Comparison of ENCODE assay signal across 8 mouse cellular contexts in the genomic region with DNA sequence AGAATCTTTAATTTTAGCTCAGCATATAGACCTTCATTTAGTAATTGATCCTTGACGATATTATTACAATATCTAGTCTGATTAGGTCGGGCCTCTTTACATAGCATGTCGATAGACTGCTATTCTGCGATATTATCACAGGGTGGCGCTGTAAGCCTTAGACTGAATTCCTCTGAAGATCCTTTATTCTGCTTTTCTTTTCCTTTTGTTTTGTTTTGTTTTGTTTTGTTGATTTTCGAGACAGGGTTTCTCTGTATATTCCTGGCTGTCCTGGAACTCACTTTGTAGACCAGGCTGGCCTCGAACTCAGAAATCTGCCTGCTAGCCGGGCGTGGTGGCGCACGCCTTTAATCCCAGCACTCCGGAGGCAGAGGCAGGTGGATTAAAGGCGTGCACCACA. TPM values are rescaled to one million over a fixed set of nuclear protein-coding genes. Genes with fewer than 3 reads are reported as not detected.
DNase-seq lines count a peak whose midpoint lies in the region; ATAC-seq and TF ChIP-seq lines count a peak whose summit lies in the region.
"Not testable (repeated sequence)": the region's sequence is repeated elsewhere in the genome, so short reads cannot be mapped to it uniquely, and the experiment has no call there.

No protein-coding gene starts in this region.

- not testable (repeated sequence) for ATAC-seq in G1E (ENCODE audit: extremely low read depth, insufficient number of reproducible peaks, low FRiP score, poor library complexity, severe bottlenecking); forebrain, embryonic 12.5 days (ENCODE audit: low FRiP score); kidney, postnatal 0 days (replicated peaks; ENCODE audit: low FRiP score, low read depth); liver, postnatal 0 days; midbrain, postnatal 0 days (ENCODE audit: low FRiP score)
- peak; percentile 42 to 70; a peak in 2 of 4 replicates for ATAC-seq in hematopoietic stem cell, adult 5-6 weeks (replicated peaks in 1 of 2; ENCODE audit: insufficient read depth in 1 of 2, low FRiP score in 2 of 2, low TSS enrichment in 1 of 2, low read depth in 1 of 2, poor library complexity in 2 of 2, severe bottlenecking in 2 of 2)

- TF ChIP-seq EP300 in liver, postnatal 0 days (IDR thresholded peaks at IDR 0.05; ENCODE audit: low read depth), result not testable (repeated sequence)

- H3K9ac ChIP-seq in forebrain, embryonic 12.5 days; kidney, postnatal 0 days (ENCODE audit: low read depth, low read length); liver, postnatal 0 days (replicated peaks); midbrain, postnatal 0 days (replicated peaks; ENCODE audit: low read length, poor library complexity, severe bottlenecking): not testable (repeated sequence)

- not testable (repeated sequence) for H3K36me3 ChIP-seq in G1E (replicated peaks); forebrain, embryonic 12.5 days (replicated peaks); kidney, postnatal 0 days (ENCODE audit: insufficient read depth, low read length); liver, postnatal 0 days (replicated peaks; ENCODE audit: insufficient read depth, low read length); midbrain, postnatal 0 days (ENCODE audit: insufficient read depth, low read length); testis, adult 2 months (ENCODE audit: control insufficient read depth, insufficient read depth, low read length)

- not testable (repeated sequence) for H3K27ac ChIP-seq in cerebellum, adult 2 months (ENCODE audit: insufficient read depth, low read length); forebrain, embryonic 12.5 days; kidney, postnatal 0 days; liver, postnatal 0 days (ENCODE audit: low read depth); midbrain, postnatal 0 days (ENCODE audit: low read depth, low read length); testis, adult 2 months (ENCODE audit: control insufficient read depth, insufficient read depth, low read depth, low read length)

- DNase-seq in G1E (ENCODE audit: low spot score), result peak; percentile 60
- DNase-seq in cerebellum, adult 2 months, result peak; percentile 50 to 54
- DNase-seq in kidney, postnatal 0 days (ENCODE audit: low spot score), result peak; percentile 92
- not testable (repeated sequence) for DNase-seq in liver, postnatal 0 days
- DNase-seq in midbrain, postnatal 0 days (ENCODE audit: low spot score), result peak; percentile 81

- not testable (repeated sequence) for TF ChIP-seq POLR2A in cerebellum, adult 2 months (IDR thresholded peaks at IDR 0.05; ENCODE audit: borderline replicate concordance, insufficient read depth, low read length); testis, adult 2 months (IDR thresholded peaks at IDR 0.05; ENCODE audit: control insufficient read depth, low read depth, low read length)

- H3K4me2 ChIP-seq in forebrain, embryonic 12.5 days, result peak overlapping the region; percentile 34
- peak overlapping the region; percentile 38 for H3K4me2 ChIP-seq in kidney, postnatal 0 days (ENCODE audit: low read length)
- peak overlapping the region; percentile 61 for H3K4me2 ChIP-seq in liver, postnatal 0 days (ENCODE audit: low read depth, low read length)
- not testable (repeated sequence) for H3K4me2 ChIP-seq in midbrain, postnatal 0 days (ENCODE audit: low read depth, low read length, poor library complexity, severe bottlenecking)

- peaks cover 19% of the 10 kb centered on the region for H3K4me1 ChIP-seq in G1E (ENCODE audit: insufficient read depth, low read depth, low read length)
- H3K4me1 ChIP-seq in cerebellum, adult 2 months (ENCODE audit: control insufficient read depth, insufficient read depth, low read length); kidney, postnatal 0 days (replicated peaks; ENCODE audit: insufficient read depth, low read length); liver, postnatal 0 days (ENCODE audit: insufficient read depth); midbrain, postnatal 0 days (ENCODE audit: insufficient read depth, low read length); testis, adult 2 months (ENCODE audit: control insufficient read depth, insufficient read depth, low read length): not testable (repeated sequence)
- H3K4me1 ChIP-seq in forebrain, embryonic 12.5 days, result peaks cover 14% of the 10 kb centered on the region

- peaks cover 34% of the 10 kb centered on the region for H3K27me3 ChIP-seq in G1E (ENCODE audit: insufficient read depth, low read length)
- not testable (repeated sequence) for H3K27me3 ChIP-seq in cerebellum, adult 2 months (ENCODE audit: control insufficient read depth, insufficient read depth, low read length); kidney, postnatal 0 days (ENCODE audit: insufficient read depth, low read length); liver, postnatal 0 days (ENCODE audit: insufficient read depth, low read length); midbrain, postnatal 0 days (ENCODE audit: insufficient read depth, low read length); testis, adult 2 months (ENCODE audit: control insufficient read depth, insufficient read depth, low read length)
- H3K27me3 ChIP-seq in forebrain, embryonic 12.5 days, result peaks cover 23% of the 10 kb centered on the region

- 4% methylated on average over 13 of the region's 13 CpGs for WGBS in cerebellum, adult 2 months
- WGBS in forebrain, embryonic 12.5 days, result 13% methylated on average over 13 of the region's 13 CpGs
- WGBS in kidney, postnatal 0 days, result 20% methylated on average over 13 of the region's 13 CpGs
- WGBS in liver, postnatal 0 days (ENCODE audit: insufficient replicate concordance), result 25% methylated on average over 13 of the region's 13 CpGs
- WGBS in midbrain, postnatal 0 days, result 10% methylated on average over 13 of the region's 13 CpGs

- peak; percentile 53 for TF ChIP-seq CTCF in G1E (IDR thresholded peaks at IDR 0.05; ENCODE audit: low read depth, low read length)
- TF ChIP-seq CTCF in cerebellum, adult 2 months (IDR thresholded peaks at IDR 0.05; ENCODE audit: borderline replicate concordance, insufficient read depth, low read depth, low read length), result peak; percentile 17; the same call in 1 of the 2 replicates
- TF ChIP-seq CTCF in kidney, postnatal 0 days (IDR thresholded peaks at IDR 0.05; ENCODE audit: low read depth), result peak; percentile 90
- TF ChIP-seq CTCF in liver, postnatal 0 days (IDR thresholded peaks at IDR 0.05; ENCODE audit: low read depth), result peak; percentile 91
- peak; percentile 84 for TF ChIP-seq CTCF in midbrain, postnatal 0 days (IDR thresholded peaks at IDR 0.05)
- TF ChIP-seq CTCF in testis, adult 2 months (IDR thresholded peaks at IDR 0.05; ENCODE audit: control insufficient read depth, insufficient read depth, insufficient replicate concordance, low read depth, low read length), result peak; percentile 19; the same call in 1 of the 2 replicates

- not testable (repeated sequence) for H3K4me3 ChIP-seq in G1E (ENCODE audit: low read depth, low read length); kidney, postnatal 0 days (replicated peaks; ENCODE audit: low read depth, low read length); midbrain, postnatal 0 days (ENCODE audit: low read depth, low read length); testis, adult 2 months (ENCODE audit: control insufficient read depth, low read depth, low read length)
- peak overlapping the region; percentile 51 for H3K4me3 ChIP-seq in cerebellum, adult 2 months (replicated peaks; ENCODE audit: insufficient read depth, low read depth, low read length)
- H3K4me3 ChIP-seq in forebrain, embryonic 12.5 days (replicated peaks), result 0 out of 2 replicates have a peak overlapping the region, but pooled peaks have one; percentile 7
- H3K4me3 ChIP-seq in liver, postnatal 0 days (ENCODE audit: low read depth, low read length), result peak overlapping the region; percentile 31; the same call in 1 of the 2 replicates

- H3K9me3 ChIP-seq in G1E (replicated peaks); forebrain, embryonic 12.5 days; kidney, postnatal 0 days (replicated peaks; ENCODE audit: low read length); liver, postnatal 0 days (ENCODE audit: low read length); midbrain, postnatal 0 days (ENCODE audit: low read length): not testable (repeated sequence)

RNA-seq across cellular contexts. Expression of gene Zfp747, which starts 13.4 kb away (rescaled TPM):
- total RNA-seq in G1E (2014; fragmentation: Nextera tagmentation), result 7.8 and 9.3 TPM in 2 replicates
- 12.9 and 14.2 TPM in 2 replicates for total RNA-seq in G1E (2017)
- 5.5 and 6.2 TPM in 2 replicates for polyA plus RNA-seq in G1E (2012)
- polyA plus RNA-seq in cerebellum, adult 2 months (2012; rRNA removed), result 8.2 and 8.6 TPM in 2 replicates
- polyA plus RNA-seq in forebrain, embryonic 12.5 days (2016; fragmentation: Nextera tagmentation; extraction: Ambion mirVana), result 6.9 and 9.1 TPM in 2 replicates
- total RNA-seq in hematopoietic stem cell, adult 5-6 weeks (2017), result 6.8 TPM in 2 replicates
- polyA plus RNA-seq in kidney, postnatal 0 days (2015; fragmentation: Nextera tagmentation; extraction: Ambion mirVana), result 5.5 and 6.8 TPM in 2 replicates
- 1.5 TPM in 2 replicates for polyA plus RNA-seq in liver, postnatal 0 days (2015; fragmentation: Nextera tagmentation; extraction: Ambion mirVana)
- 8.3 and 8.6 TPM in 2 replicates for total RNA-seq in midbrain, postnatal 0 days (2014; rRNA removed)
- 4.0 and 5.8 TPM in 2 replicates for polyA plus RNA-seq in midbrain, postnatal 0 days (2015; fragmentation: Nextera tagmentation; extraction: Ambion mirVana)
- 1.0 and 1.4 TPM in 2 replicates for polyA plus RNA-seq in testis, adult 2 months (2012; rRNA removed)

RNA-seq across cellular contexts. Expression of gene Zfp768, which starts 17.0 kb away (rescaled TPM):
- total RNA-seq in G1E (2014; fragmentation: Nextera tagmentation) (8.4 and 12.3 TPM in 2 replicates), G1E (2017) (10.9 and 12.3 TPM in 2 replicates)
- 32.3 and 33.6 TPM in 2 replicates for polyA plus RNA-seq in G1E (2012)
- polyA plus RNA-seq in cerebellum, adult 2 months (2012; rRNA removed), result 21.2 TPM in 2 replicates
- 16.3 and 18.4 TPM in 2 replicates for polyA plus RNA-seq in forebrain, embryonic 12.5 days (2016; fragmentation: Nextera tagmentation; extraction: Ambion mirVana)
- 9.1 and 11.1 TPM in 2 replicates for total RNA-seq in hematopoietic stem cell, adult 5-6 weeks (2017)
- 21.2 and 22.2 TPM in 2 replicates for polyA plus RNA-seq in kidney, postnatal 0 days (2015; fragmentation: Nextera tagmentation; extraction: Ambion mirVana)
- 4.8 and 6.4 TPM in 2 replicates for polyA plus RNA-seq in liver, postnatal 0 days (2015; fragmentation: Nextera tagmentation; extraction: Ambion mirVana)
- total RNA-seq in midbrain, postnatal 0 days (2014; rRNA removed), result 47.2 and 56.3 TPM in 2 replicates
- 12.7 and 14.9 TPM in 2 replicates for polyA plus RNA-seq in midbrain, postnatal 0 days (2015; fragmentation: Nextera tagmentation; extraction: Ambion mirVana)
- polyA plus RNA-seq in testis, adult 2 months (2012; rRNA removed), result 42.7 and 45.0 TPM in 2 replicates

RNA-seq across cellular contexts. Expression of gene 9130019O22Rik, which starts 24.5 kb away (rescaled TPM):
- total RNA-seq in G1E (2014; fragmentation: Nextera tagmentation), result 4.5 and 5.0 TPM in 2 replicates
- total RNA-seq in G1E (2017), result 10.2 and 11.2 TPM in 2 replicates
- 1.2 TPM in 2 replicates for polyA plus RNA-seq in G1E (2012)
- 3.9 and 4.4 TPM in 2 replicates for polyA plus RNA-seq in cerebellum, adult 2 months (2012; rRNA removed)
- 5.2 and 5.6 TPM in 2 replicates for polyA plus RNA-seq in forebrain, embryonic 12.5 days (2016; fragmentation: Nextera tagmentation; extraction: Ambion mirVana)
- total RNA-seq in hematopoietic stem cell, adult 5-6 weeks (2017), result 7.4 and 7.8 TPM in 2 replicates
- polyA plus RNA-seq in kidney, postnatal 0 days (2015; fragmentation: Nextera tagmentation; extraction: Ambion mirVana), result 4.8 and 5.6 TPM in 2 replicates
- 0.89 and 1.2 TPM in 2 replicates for polyA plus RNA-seq in liver, postnatal 0 days (2015; fragmentation: Nextera tagmentation; extraction: Ambion mirVana)
- total RNA-seq in midbrain, postnatal 0 days (2014; rRNA removed), result 4.0 and 4.1 TPM in 2 replicates
- 1.4 and 2.0 TPM in 2 replicates for polyA plus RNA-seq in midbrain, postnatal 0 days (2015; fragmentation: Nextera tagmentation; extraction: Ambion mirVana)
- 0.32 and 0.37 TPM in 2 replicates for polyA plus RNA-seq in testis, adult 2 months (2012; rRNA removed)

RNA-seq across cellular contexts. Expression of gene E430018J23Rik, which starts 31.0 kb away (rescaled TPM):
- total RNA-seq in G1E (2014; fragmentation: Nextera tagmentation) (2.2 and 4.2 TPM in 2 replicates), G1E (2017) (7.2 and 7.7 TPM in 2 replicates)
- 6.6 and 7.3 TPM in 2 replicates for polyA plus RNA-seq in G1E (2012)
- polyA plus RNA-seq in cerebellum, adult 2 months (2012; rRNA removed), result 4.8 and 5.9 TPM in 2 replicates
- 5.2 and 5.5 TPM in 2 replicates for polyA plus RNA-seq in forebrain, embryonic 12.5 days (2016; fragmentation: Nextera tagmentation; extraction: Ambion mirVana)
- total RNA-seq in hematopoietic stem cell, adult 5-6 weeks (2017), result 7.4 and 8.1 TPM in 2 replicates
- 6.5 and 7.4 TPM in 2 replicates for polyA plus RNA-seq in kidney, postnatal 0 days (2015; fragmentation: Nextera tagmentation; extraction: Ambion mirVana)
- 1.9 and 2.6 TPM in 2 replicates for polyA plus RNA-seq in liver, postnatal 0 days (2015; fragmentation: Nextera tagmentation; extraction: Ambion mirVana)
- 8.5 and 9.1 TPM in 2 replicates for total RNA-seq in midbrain, postnatal 0 days (2014; rRNA removed)
- polyA plus RNA-seq in midbrain, postnatal 0 days (2015; fragmentation: Nextera tagmentation; extraction: Ambion mirVana), result 1.4 and 1.9 TPM in 2 replicates
- polyA plus RNA-seq in testis, adult 2 months (2012; rRNA removed), result 6.2 and 6.7 TPM in 2 replicates

RNA-seq across cellular contexts. Expression of gene Zfp764, which starts 44.2 kb away (rescaled TPM):
- total RNA-seq in G1E (2014; fragmentation: Nextera tagmentation) (2.7 and 4.4 TPM in 2 replicates), G1E (2017) (4.9 and 5.6 TPM in 2 replicates)
- 0.55 and 0.57 TPM in 2 replicates for polyA plus RNA-seq in G1E (2012)
- 4.0 and 4.3 TPM in 2 replicates for polyA plus RNA-seq in cerebellum, adult 2 months (2012; rRNA removed)
- polyA plus RNA-seq in forebrain, embryonic 12.5 days (2016; fragmentation: Nextera tagmentation; extraction: Ambion mirVana), result 5.3 and 6.4 TPM in 2 replicates
- 13.1 and 13.9 TPM in 2 replicates for total RNA-seq in hematopoietic stem cell, adult 5-6 weeks (2017)
- polyA plus RNA-seq in kidney, postnatal 0 days (2015; fragmentation: Nextera tagmentation; extraction: Ambion mirVana), result 5.6 and 6.7 TPM in 2 replicates
- polyA plus RNA-seq in liver, postnatal 0 days (2015; fragmentation: Nextera tagmentation; extraction: Ambion mirVana), result 0.98 and 1.1 TPM in 2 replicates
- 4.7 and 6.7 TPM in 2 replicates for total RNA-seq in midbrain, postnatal 0 days (2014; rRNA removed)
- polyA plus RNA-seq in midbrain, postnatal 0 days (2015; fragmentation: Nextera tagmentation; extraction: Ambion mirVana), result 2.7 and 3.6 TPM in 2 replicates
- 0.30 and 0.31 TPM in 2 replicates for polyA plus RNA-seq in testis, adult 2 months (2012; rRNA removed)

Comparison
In these comparisons a context has a peak if more than half of its experiments do, and no peak if none do; other contexts are left out.
1. CTCF ChIP-seq: peak in every context shown above with its lines; median percentile 91 in liver, postnatal 0 days; 90 in kidney, postnatal 0 days; 84 in midbrain, postnatal 0 days; 53 in G1E; 19 in testis, adult 2 months; 17 in cerebellum, adult 2 months.